21 mouse cellular contexts compared by ENCODE assay signal in genomic region chr2:158337698-158338097, GRCm38 (mm10). TPM values are rescaled to one million over a fixed set of nuclear protein-coding genes. Genes with fewer than 3 reads are reported as not detected.
"Had no signal": no experiment of that assay in that cellular context is flagged by ENCODE, and none has a peak within 500 bp of the region (broad histone marks: within the 10 kb centered on the region; RNA-seq: fewer than 3 reads in every experiment).

No protein-coding gene starts in this region.

- H3K36me3 ChIP-seq: limb, embryonic 12.5 days; limb, embryonic 15.5 days had no signal

- H3K9ac ChIP-seq: limb, embryonic 12.5 days; limb, embryonic 15.5 days; liver, embryonic 14.5 days; liver, postnatal 0 days; lung, embryonic 14.5 days had no signal

- H3K9me3 ChIP-seq: limb, embryonic 12.5 days; limb, embryonic 15.5 days had no signal

- H3K27me3 ChIP-seq: limb, embryonic 12.5 days; limb, embryonic 15.5 days had no signal

- DNase-seq: kidney, adult 18-20 months; kidney, adult 9 months; kidney, postnatal 14 days; kidney, postnatal 4 days; left cerebral cortex, postnatal 4 days; liver, postnatal 0 days; lung, embryonic 14.5 days; right cerebral cortex, postnatal 14 days; right cerebral cortex, postnatal 4 days; thymus, adult 2 months; thymus, postnatal 25 days had no signal

- H3K4me3 ChIP-seq: limb, embryonic 12.5 days; limb, embryonic 15.5 days had no signal

- H3K4me1 ChIP-seq: limb, embryonic 15.5 days had no signal

- ATAC-seq: intestine, embryonic 16.5 days; liver, postnatal 0 days; lung, postnatal 0 days had no signal

- H3K4me2 ChIP-seq: limb, embryonic 12.5 days; limb, embryonic 15.5 days; liver, embryonic 11.5 days; lung, embryonic 14.5 days had no signal

- H3K27ac ChIP-seq: limb, embryonic 12.5 days; limb, embryonic 15.5 days; liver, embryonic 14.5 days; macrophage; stomach, postnatal 0 days had no signal

RNA-seq across cellular contexts. Expression of gene Snhg11, which starts 37.7 kb away (rescaled TPM):
- total RNA-seq: megakaryocyte, adult 5-6 weeks; neutrophil, adult 5-6 weeks had no signal
